Mouse (Mus musculus) spleen, postnatal 14 days (tissue): ENCODE measurements at regions not wholly inside any gene's neighbourhood (a gene's known extent, or its start where the extent isn't known, plus 50 kb on each side); places are given as distances from the start of the nearest gene placed in this dataset.

Source experiments
- DNase-seq, 2 experiments: peaks; one replicate each; pipeline ENCODE4 v3.0.0; 2021 to 2022; ENCODE audit warnings: low spot score in 2 of 2

DNA sequence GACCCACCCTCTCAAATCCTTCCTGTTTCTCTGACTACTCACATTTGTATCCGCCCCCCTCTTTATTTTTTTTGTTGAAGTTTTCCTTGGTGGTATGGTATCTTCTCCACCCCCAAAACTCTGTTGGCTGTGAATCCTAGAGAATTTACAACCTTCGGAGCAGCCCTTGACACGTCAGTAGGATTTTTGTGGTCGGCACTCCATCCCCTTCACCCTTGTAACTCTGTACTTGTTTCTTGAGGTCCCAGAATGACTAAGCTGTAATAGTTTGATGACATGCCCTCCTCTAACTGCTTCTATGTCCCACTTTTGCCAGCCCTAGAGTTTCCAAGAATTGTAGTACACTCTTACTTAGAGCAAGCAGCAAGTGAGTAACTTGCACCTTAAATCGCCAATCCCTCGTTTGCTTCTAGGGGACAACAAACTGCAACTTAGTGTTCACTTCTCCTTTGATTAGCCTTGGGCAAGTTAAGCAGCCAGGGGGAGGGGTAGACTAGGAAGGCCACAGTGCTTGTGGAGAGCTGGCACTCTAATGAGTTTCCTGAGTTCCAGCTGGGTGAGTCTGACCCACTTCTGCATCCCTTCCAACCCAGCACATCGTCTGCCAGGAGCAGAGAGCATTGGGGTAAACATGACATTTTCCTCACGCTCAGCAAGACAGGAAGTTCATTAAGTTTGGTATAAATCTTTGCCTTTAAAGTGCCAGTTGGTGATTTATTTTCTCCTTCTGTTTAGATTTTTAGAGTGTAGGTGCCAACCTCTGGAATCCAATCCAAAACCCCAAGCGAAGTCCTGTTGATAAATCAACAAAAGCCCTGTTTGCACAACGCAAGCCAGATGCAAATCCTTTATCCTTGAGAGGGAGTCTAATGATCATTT lies 118.7 kb downstream of the Foxa2 start:
- DNase-seq, result no peak

DNA sequence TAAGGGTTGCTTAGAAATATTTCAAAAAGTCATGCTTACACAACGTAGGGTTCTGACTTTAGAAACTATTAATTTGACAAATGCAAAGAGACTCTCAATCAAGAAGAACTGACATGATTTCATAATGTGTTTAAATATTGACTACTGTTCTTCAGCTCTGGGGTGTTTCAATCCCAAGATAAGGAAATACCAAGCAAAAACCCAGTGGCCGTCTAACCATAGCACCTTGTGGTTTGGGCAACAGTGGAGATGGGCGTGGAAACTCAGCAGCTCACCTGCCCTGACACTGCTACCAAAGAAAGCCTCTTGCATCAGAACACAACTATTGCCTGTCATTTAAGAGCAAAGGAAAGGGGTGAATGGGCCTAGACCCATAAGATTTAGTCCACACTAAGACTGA lies 119.9 kb downstream of the Foxa2 start:
- DNase-seq, result no peak

GRCm38 (mm10) chr2:147907341-147907740 lies 139.4 kb downstream of the Foxa2 start:
- no peak for DNase-seq

GRCm38 (mm10) chr2:147905759-147906740 lies 140.7 kb downstream of the Foxa2 start:
- DNase-seq, result no peak

DNA sequence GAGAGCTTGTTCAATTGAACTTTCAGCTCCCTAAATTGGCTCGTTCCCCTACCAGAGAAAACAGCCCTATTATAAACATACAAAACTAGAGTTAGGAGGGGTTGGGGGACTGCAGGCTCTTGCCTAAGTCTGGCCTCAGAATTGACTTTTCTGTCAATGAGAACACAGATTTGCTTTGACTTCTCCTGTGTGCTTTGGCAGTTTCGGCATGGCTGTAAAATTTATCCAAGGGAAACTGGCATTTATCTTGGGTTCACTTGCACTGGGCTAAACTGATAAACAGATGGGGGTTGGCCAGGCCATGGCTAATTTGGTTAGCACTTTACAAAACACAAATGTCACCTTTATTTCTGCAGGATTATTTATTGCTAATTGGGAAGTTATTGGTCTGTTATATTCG lies 141.7 kb downstream of the Foxa2 start:
- DNase-seq, result no peak

- no peak for DNase-seq
Observed at GRCm38 (mm10) chr2:147899236-147899635, 147.5 kb downstream of the Foxa2 start.

GRCm38 (mm10) chr2:147895691-147896090 lies 151.1 kb downstream of the Foxa2 start:
- DNase-seq, result peak in 1 of 2 experiments; percentile 7

DNA sequence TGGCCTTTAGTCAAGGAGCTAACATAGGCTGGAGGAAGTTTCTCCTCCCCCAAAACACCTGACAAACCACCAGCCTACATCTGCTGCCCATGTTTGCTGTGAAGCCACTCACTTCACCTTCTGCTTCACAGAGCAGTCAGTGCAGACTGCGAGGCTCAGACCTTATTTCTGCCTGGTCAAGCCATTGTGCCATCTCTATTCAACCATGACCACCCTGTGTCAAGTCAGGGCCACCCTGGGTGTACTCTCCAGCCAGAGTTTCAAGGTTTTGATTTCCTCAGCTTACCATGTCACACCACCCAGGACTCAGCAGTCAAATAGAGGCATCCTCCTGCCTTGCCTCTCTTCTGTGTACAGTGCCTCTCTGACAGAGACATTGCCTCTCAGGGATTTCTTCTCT lies 152.6 kb downstream of the Foxa2 start:
- DNase-seq, result no peak

GRCm38 (mm10) chr2:147886191-147886590 lies 160.6 kb downstream of the Foxa2 start:
- no peak for DNase-seq

DNA sequence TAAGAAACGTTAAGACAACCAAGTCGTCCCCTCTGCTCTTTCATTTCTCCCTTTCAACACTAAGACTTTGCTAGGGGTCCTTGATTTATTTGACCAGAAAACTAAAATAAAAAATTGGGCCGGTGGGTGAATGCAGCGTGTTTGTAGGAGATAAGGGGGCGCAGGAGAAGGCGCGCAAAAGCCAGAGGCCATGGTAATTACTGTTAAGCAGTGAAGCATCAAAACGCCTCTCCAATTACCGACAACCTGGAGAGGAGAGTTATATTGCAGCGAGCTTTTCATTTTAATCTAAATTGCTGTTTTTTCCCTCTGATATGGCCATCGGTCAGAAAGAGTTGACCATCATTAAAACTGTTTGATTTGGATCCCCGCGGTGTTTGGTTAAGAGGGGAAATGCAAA lies 168.9 kb downstream of the Foxa2 start:
- DNase-seq, result no peak

DNA sequence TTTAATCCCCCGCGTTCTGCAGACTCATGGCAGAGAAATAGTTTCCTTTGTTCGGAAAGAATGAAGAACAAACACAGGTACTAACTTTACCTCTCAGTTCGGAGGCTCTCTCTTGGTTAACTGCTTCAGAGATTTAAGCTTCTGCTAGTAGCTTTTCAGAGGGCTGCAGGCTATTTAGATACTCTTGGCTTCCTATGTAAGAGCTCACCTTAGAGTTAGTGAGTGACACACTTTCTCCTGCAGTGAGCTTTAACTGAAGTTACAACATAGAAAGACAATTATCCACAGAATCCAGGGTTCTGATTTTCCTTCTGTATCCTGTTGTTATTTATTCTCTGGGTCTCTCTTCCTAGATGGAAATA lies 169.2 kb downstream of the Foxa2 start:
- DNase-seq, result no peak

DNA sequence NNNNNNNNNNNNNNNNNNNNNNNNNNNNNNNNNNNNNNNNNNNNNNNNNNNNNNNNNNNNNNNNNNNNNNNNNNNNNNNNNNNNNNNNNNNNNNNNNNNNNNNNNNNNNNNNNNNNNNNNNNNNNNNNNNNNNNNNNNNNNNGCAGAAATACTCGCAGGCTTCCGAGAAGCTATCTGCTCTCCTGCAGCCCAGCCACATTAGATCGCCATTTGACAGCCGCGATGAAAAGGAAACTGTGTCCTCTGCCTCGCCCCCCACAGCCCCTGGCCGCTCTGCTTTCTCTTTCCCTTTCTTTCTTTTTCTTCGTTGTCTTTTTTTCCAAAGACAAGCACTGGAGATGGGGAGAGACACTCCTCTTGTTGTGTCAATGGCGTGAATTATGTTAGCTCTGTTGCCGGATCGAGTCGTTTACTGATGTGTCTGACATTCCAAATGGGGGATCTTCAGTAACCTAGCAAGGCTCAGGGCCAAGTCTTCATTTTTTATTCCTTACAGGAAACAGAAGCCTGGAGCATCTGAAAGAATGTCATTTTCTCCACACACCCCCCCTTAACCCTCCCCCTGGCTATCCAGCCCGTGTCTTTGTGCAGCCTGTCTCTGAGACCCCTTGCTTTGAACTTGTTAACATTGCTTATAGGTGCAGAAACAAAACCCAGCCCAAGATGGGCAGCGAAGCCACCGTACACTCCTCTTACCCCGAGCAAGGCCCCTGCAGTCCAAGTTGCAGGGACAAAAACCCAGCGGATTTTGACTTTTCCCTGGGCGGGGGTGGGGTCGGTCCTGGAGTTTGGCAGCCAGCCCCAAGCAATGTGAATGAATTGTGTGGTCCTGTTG lies 169.8 kb downstream of the Foxa2 start:
- no peak for DNase-seq

DNA sequence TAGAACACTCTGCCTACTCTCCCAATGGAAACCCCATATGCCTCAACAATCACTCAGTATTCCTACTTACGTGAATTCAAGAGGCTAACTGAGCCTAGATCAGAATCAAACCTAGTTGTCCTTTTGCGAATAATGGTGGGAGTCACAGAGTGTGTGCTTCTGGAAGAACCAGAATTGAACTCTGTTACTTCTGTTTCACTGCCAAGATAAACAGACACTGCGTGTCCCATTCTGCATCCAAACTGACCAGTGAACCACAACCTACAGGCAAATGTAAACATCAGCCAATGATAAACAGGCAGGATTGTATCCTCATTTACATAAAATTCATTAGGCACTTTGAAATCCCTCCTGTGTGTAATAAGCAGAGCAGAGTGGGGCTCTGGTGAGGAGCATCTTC lies 173.8 kb downstream of the Foxa2 start:
- DNase-seq, result no peak

DNA sequence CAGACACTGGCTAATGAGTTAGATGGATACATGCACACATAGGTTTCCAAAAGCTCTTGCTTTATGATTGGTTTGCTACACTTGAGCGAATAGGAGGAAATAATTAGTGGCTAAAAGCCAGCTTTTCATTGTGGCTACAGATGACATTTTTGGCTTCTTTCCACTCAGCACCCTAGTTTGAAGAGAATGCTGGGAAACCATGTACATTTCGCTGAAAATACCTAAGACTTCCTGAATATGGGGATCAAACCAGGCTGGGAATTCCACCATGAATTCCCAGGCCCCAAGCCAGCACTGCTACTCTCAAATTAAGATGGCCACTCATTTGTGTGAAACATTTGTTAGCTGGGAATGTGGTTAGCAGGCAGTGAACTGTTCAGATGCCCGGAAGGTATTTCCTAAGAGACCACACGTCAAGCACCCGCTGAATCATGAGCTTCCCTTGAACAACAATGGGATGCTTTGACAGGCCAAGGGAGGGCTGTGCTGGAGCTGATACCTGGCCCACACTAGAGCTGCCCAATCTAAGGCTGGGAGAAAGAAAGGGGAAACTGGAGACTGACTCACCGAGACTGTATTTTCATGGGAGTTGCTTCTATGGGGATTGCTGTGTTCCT lies 195.5 kb downstream of the Foxa2 start:
- DNase-seq, result no peak

- DNase-seq, result no peak
Observed at GRCm38 (mm10) chr2:147846968-147847749, 199.6 kb downstream of the Foxa2 start.

DNA sequence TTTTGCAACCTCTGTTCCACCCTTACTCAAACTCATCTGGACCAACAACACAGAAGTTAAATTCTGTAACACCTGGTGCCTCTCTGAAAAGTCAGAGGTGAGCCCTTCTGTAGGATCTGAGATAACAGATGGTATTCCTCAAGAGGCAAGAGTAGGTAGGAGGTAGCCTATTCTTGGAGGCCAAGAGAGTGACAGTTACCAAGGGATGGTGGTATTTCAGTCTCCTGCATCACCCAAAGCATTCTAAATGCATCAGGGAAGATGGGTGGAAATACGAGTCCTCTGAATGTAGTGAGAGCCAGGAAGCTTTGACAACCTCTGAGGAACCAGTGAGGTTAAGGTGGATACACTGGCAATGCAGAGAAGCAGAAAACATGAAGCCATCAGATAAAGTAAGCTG lies 201.5 kb downstream of the Foxa2 start:
- DNase-seq, result no peak

DNA sequence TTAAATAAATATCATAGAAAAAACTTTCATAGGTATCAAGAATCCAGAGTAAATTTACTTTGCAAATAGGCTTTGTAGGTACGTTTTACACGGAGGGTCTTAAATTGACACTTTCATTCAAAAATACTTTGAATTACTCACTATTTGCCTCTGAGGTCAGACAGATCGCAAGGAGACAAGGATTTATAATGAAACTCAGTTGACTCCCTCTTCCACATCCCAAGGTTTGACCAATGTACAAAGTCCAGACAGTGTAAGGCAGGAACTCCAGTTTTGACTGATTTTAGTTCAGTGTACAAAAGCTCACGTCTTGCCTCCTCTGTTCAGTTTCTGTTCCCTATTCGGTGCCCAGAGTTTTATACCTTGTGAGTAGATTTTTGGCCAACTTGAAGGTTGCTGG lies 205.8 kb downstream of the Foxa2 start:
- DNase-seq, result no peak

GRCm38 (mm10) chr2:147838613-147839012 lies 208.2 kb downstream of the Foxa2 start:
- no peak for DNase-seq

GRCm38 (mm10) chr2:147830551-147830950 lies 216.2 kb downstream of the Foxa2 start:
- no peak for DNase-seq

DNA sequence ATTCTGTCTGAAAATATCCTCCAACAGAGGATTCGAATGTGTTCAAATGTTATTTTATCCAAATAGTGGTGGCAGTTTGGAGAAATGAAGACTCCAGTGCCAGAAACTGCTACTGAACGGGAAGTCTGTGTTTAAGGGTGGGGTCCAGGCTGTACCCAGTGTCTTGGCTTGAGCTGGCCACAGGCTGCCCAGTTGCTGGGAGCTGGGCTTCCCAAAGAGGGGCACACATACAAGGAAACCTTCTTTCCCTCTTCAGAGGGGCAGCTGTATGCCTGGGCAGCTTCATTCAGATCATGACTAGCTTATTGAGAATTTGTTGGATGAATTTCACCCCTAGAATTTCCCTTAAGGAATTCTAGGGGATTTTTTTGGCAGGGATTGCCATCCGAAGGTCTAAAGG lies 229.8 kb downstream of the Foxa2 start:
- DNase-seq, result no peak

- no peak for DNase-seq
Observed at GRCm38 (mm10) chr2:147814231-147814630, 232.5 kb downstream of the Foxa2 start.
